Mouse (Mus musculus): ENCODE results near the gene Ttc27. TPM values are rescaled to one million over a fixed set of nuclear protein-coding genes. Genes with fewer than 3 reads are reported as not detected.
"Not testable (repeated sequence)": the region's sequence is repeated elsewhere in the genome, so short reads cannot be mapped to it uniquely, and the experiment has no call there.

Gene Ttc27
- 10 to 100 TPM; 18.3 to 21.2 TPM for total RNA-seq (2021)
- long read RNA-seq, experiment 1, transcript Ttc27-201 (20 exons, 2,838 nt): major isoform, 5 of 11 reads
- long read RNA-seq, experiment 1, partial matches to known transcripts: 3 of 11 reads
- long read RNA-seq, experiment 1, other reads (novel, unspliced or antisense): 2 of 11 reads
- long read RNA-seq, experiment 2, transcript Ttc27-201 (20 exons, 2,838 nt): major isoform, 5 of 10 reads
- long read RNA-seq, experiment 2, partial matches to known transcripts: 0 of 10 reads
- long read RNA-seq, experiment 2, other reads (novel, unspliced or antisense): 5 of 10 reads

- DNase-seq: peak; percentile 96 to 97
Measured at GRCm38 (mm10) chr17:74717618-74718151, at the start of gene Ttc27. Ttc27 (plus strand) TSS chr17:74717732.

DNA sequence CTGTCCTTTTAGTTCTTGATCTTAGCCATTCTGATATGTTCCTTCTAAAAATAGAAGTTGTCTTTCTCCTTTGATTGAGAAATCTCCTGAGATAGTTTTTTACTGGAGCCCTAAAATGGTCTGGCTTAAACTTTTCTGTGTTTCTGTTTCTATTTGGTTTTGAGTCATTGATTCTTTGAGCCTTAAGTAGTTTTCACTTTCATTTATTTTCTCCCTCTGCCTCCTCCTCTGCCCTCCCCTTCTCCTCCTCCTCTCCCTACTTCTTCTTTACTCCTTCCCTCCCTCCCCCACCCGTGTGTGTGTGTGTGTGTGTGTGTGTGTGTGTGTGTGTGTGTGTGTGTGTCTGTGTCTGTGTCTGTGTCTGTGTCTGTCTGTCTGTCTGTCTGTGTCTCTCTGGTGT, 49.5 kb upstream of the Ttc27 start:
- intact Hi-C loops (cut with DNase I): no loop called here
- no peak for DNase-seq

More at GRCm38 (mm10) chr17:74717618-74718151, at the start of gene Ttc27:
- intact Hi-C loops (cut with DNase I): no loop called here

DNA sequence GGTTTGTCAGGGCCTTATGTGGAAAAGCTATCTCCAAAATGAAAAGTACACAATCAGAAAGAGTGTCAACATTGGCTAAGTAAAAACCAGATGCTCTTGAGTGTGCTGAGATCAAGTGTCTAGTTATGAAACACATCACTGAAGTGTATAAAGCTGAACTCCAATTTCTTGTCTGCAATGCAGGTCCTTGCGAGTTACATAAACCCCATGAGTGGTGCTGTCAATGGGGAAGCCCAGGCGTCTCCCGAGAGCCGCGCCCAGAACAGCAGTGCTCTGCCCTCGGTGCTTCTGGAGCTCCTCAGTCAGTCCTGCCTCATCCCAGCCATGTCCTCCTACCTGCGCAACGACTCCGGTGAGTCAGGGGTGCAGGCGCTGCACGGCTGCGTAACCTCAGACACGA, 47.5 kb upstream of the Ttc27 start:
- intact Hi-C loops (cut with DNase I): loop anchor here (10.0 kb wide), 1 partner anchor 705 kb away; no protein-coding TSS in a partner anchor
- DNase-seq: no peak

DNA sequence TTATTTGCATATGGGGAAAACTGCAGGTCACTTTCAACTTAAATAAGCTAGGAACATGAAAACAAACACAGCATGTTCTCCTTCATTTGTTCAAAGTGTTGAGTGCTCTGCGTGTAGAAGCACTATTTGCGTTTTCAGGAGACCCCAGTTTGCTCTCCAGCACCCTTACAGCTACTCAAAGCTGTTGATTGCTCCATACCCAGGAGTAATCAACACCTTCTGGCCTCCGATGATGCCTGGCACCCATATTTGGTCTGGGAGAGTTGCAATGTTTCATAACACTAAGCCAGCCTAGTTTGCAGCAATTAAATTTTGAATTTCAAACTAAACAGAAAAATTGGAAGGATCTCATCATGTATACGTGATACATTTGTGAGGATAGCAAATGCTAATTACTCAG, 45.1 kb upstream of the Ttc27 start:
- no peak for DNase-seq
- intact Hi-C loops (cut with DNase I): loop anchor here (10.0 kb wide), 1 partner anchor 702 kb away; no protein-coding TSS in a partner anchor

DNA sequence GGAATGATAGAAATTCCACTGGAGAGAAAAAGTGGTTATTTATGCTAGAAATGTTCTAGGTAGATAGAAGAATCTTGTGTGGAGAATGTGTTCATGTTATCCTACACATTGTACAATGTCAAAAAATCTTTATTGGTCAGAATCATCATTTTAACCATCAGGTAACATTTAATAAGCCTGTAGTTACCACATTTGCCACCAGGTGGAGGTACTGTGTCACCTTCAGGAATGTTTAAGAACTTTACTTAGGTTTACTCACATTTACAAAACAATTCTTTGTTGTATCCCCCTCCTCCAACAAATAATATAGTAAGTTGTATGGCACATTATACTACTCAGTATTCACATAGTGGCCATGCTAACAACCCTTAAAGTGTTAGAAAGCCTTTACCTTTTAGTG, 44.3 kb upstream of the Ttc27 start:
- intact Hi-C loops (cut with DNase I): loop anchor here (10.0 kb wide), 1 partner anchor 702 kb away; no protein-coding TSS in a partner anchor
- DNase-seq: peak; percentile 7 to 58

DNA sequence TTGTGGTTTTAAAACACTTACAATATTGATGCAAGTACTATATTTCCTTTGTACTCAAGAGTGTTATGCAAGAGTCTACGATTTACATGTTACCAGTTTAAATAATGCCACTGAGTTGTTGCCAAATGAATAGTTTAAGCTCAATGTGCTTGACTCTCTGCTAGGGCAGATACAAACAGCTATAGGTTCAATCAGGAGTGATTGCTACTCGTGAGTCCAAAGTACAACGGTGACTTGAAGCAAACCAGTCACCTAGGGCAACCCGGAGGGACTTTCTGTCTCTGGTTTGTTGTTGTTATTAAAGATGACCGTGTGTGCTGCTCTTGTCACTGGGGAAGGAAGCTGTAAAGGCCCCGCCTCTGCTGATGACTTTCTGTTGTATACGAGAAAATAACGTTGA, 39.5 kb upstream of the Ttc27 start:
- intact Hi-C loops (cut with DNase I): loop anchor here (10.0 kb wide), 1 partner anchor 697 kb away; no protein-coding TSS in a partner anchor
- DNase-seq: no peak

DNA sequence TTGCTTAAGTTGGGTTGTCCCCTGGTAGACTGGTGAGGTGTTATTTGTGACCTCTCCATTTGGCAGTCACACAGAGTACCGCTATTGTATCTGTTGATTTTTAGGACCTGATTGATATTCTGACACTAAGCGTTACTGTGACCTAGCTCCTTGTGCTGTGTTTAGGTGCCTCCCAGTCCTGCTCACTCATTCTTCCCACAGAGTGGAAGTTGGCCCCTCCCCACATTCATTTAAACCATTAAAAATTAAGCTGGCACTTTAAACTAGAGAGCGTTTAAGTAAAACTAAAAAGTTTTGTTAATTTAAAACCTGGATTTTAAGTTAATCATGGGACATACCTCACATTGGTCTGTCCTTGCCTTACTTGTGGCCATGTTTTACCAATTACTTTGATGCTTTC, 32.6 kb upstream of the Ttc27 start:
- intact Hi-C loops (cut with DNase I): no loop called here
- DNase-seq: no peak

- intact Hi-C loops (cut with DNase I): no loop called here
Measured at GRCm38 (mm10) chr17:74688555-74688954, 29.0 kb upstream of the Ttc27 start.

GRCm38 (mm10) chr17:74689406-74689805, 28.1 kb upstream of the Ttc27 start:
- intact Hi-C loops (cut with DNase I): no loop called here

More at GRCm38 (mm10) chr17:74688555-74688954, 29.0 kb upstream of the Ttc27 start:
- no peak for DNase-seq

DNA sequence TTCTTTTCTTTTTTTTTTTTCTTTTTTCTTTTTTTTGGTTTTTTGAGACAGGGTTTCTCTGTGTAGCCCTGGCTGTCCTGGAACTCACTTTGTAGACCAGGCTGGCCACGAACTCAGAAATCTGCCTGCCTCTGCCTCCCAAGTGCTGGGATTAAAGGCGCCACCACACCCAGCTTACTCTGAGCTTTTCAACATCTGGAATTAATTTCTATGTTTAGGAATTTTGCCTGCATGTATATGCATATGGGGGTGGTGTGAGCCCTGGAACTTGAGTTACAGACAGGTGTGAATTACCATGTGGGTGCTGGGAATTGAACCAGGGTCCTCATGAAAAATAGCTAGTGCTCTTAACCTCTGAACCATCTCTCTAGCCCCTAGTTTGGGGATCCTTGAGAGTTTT, 15.9 kb upstream of the Ttc27 start:
- DNase-seq; intact Hi-C loops (cut with DNase I): not testable (repeated sequence)

More at GRCm38 (mm10) chr17:74689406-74689805, 28.1 kb upstream of the Ttc27 start:
- no peak for DNase-seq

- intact Hi-C loops (cut with DNase I): no loop called here
- no peak for DNase-seq
Measured at GRCm38 (mm10) chr17:74705480-74705879, 12.1 kb upstream of the Ttc27 start.

DNA sequence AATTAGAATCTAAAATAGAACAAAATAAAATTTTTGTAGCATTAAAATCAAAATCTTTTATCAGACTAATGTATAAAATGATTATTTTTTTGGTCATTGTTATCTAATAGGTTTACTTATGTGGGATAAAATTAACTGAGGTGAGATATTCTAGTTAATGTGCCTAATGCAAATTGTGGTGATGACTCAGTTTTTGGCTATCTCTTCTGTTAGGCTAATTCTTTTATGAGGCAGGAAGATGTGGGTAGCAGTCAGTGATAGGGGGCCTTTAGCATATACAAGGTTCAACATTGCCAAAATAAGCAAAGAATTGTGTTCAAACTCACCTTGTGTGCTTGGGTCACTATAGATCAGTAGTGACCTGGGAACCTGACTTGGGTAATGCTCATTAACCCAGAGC, 10.9 kb upstream of the Ttc27 start:
- intact Hi-C loops (cut with DNase I): no loop called here
- DNase-seq: no peak

DNA sequence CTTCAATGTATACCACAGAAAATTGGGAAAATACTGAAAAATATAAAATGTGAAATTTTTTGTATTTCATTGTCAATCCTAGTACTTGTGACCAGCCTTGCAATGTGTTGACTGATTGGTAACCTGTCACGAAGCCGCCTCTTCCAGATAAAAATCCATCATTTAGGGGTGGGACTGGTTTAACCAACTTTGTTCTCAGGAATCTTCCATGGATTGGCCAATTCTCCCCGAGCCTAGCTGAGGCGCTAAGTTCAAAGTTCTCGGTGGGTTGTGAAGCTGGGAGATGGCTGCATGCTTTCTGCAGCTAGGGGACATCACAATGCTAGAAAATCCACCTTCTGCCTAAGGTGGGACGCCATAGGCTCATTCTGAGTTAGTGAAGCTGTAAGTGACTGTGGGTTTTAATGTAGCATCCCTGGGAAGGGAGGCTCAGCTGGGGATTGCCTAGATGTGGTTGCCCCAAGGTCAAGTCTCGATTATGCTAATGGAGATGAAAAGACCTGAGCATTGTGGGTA, 9.8 kb upstream of the Ttc27 start:
- intact Hi-C loops (cut with DNase I): no loop called here
- no peak for DNase-seq

GRCm38 (mm10) chr17:74710731-74711130, 6.8 kb upstream of the Ttc27 start:
- intact Hi-C loops (cut with DNase I): no loop called here
- no peak for DNase-seq

DNA sequence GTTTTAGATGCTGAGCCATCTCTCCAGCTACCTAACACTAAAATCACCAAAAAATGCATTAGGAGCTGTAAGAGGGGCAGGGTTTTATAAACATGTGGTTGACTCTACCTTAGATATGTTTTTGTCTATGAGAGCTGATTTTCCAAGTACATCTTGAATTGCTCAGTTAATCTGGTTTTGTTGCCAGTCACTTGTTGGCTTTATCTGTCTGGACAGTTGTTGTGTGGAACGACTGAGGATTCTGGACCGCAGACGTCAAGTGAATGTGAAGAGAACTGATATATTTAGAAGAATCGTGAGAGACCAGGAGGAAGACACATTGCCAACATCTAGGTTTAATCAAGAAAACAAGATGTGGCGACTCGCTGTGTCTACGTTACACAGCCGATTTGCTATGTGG, 5.9 kb upstream of the Ttc27 start:
- intact Hi-C loops (cut with DNase I): no loop called here
- DNase-seq: no peak

GRCm38 (mm10) chr17:74715128-74715527, 2.4 kb upstream of the Ttc27 start:
- no peak for DNase-seq
- intact Hi-C loops (cut with DNase I): no loop called here

- intact Hi-C loops (cut with DNase I): no loop called here
- no peak for DNase-seq
Measured at GRCm38 (mm10) chr17:74715724-74716123, 1.8 kb upstream of the Ttc27 start.

- DNase-seq: no peak
- intact Hi-C loops (cut with DNase I): no loop called here
Measured at GRCm38 (mm10) chr17:74716643-74717042, 889 bp upstream of the Ttc27 start.

DNA sequence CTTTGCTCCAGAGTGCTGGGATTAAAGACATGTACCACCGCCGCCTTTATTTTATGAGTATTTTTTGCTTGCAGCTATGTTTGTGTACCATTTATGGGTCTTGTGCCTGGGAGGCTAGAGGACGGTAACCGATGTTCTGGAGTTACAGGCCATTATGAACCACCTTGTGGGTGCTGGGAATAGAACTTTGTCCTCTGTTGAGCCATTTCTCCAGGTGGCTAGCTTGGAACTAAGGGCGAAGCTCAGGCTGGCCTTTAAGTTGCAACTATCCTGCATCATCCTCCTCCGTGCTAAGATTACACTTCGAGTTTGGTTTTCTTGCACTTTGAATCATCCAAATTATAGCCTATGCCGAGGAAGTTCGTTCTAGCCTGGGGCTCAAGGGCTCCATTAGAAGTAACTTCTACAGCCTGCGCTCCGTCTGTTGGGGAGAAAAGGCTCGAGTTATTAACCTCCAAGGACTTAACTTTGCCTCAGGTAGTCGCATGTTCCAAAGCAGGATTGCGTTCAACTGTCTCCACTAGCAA, 378 bp upstream of the Ttc27 start:
- intact Hi-C loops (cut with DNase I): no loop called here
- DNase-seq: no peak

DNA sequence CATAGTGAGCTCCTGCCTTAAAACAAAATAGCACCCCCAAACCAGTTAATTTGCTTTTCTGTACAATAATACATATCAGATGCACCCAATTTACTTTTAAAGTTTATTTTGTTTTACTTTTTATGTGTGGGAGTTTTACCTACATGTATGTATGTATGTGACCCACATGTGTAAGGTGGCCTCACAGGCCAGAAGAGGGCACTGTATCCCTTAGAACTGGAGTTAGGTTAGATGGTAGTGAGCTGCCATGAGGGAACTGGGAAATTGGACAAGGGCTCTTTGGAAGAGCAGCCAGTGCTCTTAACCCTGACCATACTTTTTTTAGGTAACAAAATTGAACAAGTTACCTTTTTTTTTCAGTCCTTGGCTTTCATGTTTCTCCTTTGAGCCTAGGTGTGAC, 15.3 kb downstream of the Ttc27 start:
- intact Hi-C loops (cut with DNase I): loop anchor here (5.0 to 10.0 kb wide), 2 partner anchors 274 to 352 kb away; partner anchors contain the start of gene Ltbp1
- no peak for DNase-seq

DNA sequence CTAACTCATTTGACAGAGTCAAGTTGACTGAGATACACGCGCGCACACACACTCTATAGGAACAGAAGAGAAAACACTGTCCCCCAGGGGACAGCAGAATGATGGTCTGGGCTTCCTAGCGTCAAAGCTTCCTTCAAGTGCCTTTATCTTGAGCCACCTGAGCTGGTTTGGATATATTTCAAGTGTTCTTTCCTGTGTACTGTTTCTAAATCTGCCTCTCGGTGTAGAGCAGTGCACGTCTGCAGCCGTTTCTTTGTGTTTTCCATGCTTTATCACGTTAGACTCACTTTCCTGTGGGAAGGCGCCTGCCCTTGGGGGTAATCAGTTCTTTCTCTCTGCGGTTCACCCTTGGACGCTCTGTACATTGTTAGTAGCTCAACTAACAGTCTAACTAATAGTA, 17.9 kb downstream of the Ttc27 start:
- intact Hi-C loops (cut with DNase I): loop anchor here (10.0 kb wide), 1 partner anchor 349 kb away; no protein-coding TSS in a partner anchor
- DNase-seq: no peak

Data from heart, postnatal 14 days (tissue).